Mouse (Mus musculus) lung, postnatal 0 days (tissue): ENCODE results near the gene St3gal5.

ENCODE experiments used
- CTCF ChIP-seq: IDR thresholded peaks from 2 replicates; pipeline ENCODE4 v1.5.1; 2016; ENCODE audit warnings: antibody characterized with exemption, mild to moderate bottlenecking
- EP300 ChIP-seq: IDR thresholded peaks from 2 replicates; pipeline ENCODE4 v1.6.1; 2016; ENCODE audit warnings: antibody characterized with exemption, mild to moderate bottlenecking, control low read depth

DNA sequence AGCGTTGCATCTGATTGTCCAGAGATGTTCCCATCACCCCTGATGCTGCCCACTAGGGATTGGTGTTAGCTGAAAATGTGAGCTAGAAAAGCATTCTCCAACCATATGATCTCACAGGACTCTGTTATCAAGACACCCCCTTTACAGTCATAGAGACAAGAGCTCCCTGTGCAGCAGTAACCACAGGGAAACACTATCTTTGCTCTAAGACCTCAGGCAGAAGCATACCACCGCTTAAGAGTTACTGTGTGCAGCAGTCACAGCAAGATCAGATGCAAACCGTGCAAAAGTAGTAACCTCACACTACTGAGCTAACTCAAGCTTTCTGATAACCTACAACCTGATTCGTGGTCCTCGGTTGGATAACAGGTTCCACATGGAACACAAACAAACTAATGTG lies 10.0 kb upstream of the St3gal5 start:
- TF ChIP-seq CTCF: no peak
- TF ChIP-seq EP300: no peak
